Mouse (Mus musculus) T-helper 2 cell (primary cell): ENCODE measurements at regions not wholly inside any gene's neighbourhood (a gene's known extent, or its start where the extent isn't known, plus 50 kb on each side); places are given as distances from the start of the nearest gene placed in this dataset.
"Not testable (repeated sequence)": the region's sequence is repeated elsewhere in the genome, so short reads cannot be mapped to it uniquely, and the experiment has no call there.

ENCODE experiments used
- in situ Hi-C: fragments of 300-600 bp; cut with MboI, MseI; formaldehyde crosslinking; loops from one replicate; pipeline ENCODE4 v1.15.1; 2025; ENCODE audit warnings: high pct_unique_total_duplicates

DNA sequence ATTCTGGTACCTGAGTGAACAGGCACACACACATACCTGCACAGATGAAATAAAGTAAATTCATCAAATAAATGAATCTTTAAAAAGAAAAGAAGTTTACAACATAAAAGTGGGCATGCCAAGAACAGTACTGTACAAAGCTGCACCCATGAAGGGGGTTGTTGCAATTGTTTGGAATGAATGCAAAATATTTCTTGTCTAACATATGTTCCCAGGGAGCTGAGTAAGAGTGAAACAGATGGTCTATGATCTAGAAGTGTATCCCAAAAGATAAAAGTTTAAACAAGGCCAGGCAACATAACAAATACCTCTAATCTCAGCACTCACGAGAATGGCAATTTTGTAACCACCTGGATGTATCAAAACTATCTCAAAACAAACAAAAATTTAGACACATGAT lies 1685.5 kb upstream of the Dsel start:
- in situ Hi-C loops, result no loop called here

DNA sequence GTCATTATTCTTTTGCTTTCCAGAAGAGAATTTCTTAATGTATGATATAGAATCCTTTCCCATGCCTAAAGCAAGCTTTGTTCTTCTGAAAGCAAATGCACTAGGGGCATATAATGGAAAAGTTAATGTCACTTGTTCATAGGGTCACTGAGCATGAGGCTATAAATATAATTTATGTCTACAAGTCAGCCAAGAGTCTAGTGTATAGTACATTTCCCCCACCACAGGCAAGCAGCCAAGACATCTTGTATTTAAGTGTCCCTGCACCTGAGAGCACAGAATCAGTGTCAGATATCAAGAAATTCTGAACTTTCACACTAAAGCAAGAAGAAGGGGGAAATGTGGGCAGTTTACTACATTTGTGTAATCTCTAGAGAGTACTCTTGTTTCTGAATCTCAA lies 1675.3 kb upstream of the Dsel start:
- in situ Hi-C loops, result no loop called here

- in situ Hi-C loops, result no loop called here
Measured at GRCm38 (mm10) chr1:113530553-113530952, 1665.8 kb upstream of the Dsel start.

DNA sequence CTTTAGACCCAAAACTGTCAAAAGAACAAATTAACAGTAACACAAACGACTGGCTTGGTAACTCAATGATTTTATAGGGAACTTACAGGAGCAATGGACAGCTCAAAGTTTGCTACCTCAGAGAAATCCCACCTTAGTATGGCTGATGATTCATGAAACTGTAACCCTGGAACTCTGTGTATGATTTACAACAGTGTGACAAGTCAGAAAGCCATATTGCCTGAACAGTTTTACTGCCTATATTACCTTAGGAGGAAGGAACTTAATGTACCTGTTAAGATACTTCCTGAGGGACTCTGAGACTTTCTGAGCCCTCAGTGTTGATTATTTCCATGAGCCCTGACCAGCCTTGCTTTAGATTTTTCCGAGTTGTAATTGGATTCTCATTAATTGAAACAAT lies 1631.3 kb upstream of the Dsel start:
- in situ Hi-C loops, result no loop called here

DNA sequence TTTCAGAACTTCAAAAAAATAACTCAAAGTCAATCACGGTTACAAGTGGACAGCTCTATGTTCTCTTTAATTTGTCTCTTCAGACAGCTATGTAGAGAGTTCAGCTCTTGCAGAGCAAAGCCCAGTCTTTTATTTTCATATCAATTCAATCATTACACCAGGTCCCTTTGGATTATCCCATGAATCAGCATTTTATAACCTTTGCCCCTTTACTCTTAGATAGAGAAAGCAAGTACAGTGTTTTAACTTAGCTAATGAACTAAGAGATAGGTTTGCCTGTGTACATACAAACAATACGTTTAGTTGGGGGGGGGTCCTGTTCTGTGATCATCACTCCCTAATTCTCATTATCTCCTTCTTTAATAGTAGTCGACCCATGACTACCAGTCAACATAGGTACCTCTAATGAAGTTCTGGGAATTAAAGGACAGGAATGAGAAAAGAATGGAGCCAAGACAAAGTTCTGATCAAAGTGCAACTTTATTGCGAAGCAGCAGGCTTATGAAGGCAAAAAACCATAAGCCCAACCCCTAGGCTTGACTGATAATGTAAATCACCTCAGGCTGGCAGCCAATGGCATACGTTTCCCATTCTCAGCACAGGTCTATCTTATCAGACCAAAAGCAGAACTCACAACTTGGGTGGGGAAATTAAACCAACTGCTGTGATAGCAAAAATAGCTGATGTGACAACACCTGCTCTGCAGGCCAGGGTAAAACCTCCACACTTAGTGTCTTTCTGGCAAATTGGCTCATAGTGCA lies 1625.7 kb upstream of the Dsel start:
- in situ Hi-C loops, result no loop called here

DNA sequence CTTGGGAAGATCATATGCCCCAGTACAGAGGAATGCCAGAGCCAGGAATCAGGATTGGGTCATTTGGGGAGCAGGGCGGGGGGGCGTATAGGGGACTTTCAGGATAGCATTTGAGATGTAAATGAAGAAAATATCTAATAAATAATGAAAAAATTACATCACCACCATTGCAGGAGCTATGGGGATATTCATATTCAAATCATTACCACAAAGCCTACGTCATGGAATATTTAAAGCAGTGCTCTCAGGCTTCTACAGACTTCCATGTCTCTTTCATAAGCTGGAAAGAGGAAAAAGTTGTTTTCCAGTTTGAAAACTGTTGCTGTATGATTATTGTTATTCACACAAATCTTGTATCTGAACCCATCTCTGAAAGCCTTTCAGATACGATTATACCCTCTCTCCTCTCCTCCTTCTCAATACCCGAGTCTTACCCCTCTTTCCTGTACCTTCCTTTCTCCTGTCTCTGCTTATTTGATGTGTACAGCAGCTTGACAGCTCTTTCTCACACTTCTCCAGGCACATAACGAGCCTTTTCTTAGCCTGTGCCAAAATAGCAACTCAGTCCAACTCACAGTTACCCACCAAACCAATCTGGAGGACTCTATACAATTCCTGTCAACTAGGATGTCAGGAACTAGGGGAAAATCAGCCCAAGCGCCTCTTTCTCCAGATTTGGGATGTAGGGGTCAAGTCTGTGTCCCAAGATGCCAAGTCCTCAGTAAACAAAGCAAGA lies 1592.0 kb upstream of the Dsel start:
- in situ Hi-C loops, result no loop called here

DNA sequence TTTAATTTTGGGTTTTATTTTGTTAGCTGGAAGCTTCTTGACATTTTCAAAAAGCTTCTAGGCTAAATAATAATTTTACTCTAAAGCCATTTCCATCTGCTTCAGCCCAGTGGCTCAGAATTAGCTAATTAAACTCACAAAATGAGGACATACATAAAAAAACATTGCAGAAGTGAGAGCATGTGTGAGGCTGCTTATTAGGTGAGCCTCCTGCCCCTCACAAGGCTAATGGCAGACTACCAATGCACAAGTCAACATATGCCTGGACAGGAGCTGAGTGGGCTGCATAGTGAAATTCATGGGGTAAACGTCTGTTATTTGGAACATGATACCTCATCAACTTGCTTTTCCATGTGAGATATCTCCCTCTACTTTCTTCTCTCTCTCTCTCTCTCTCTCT lies 1569.0 kb upstream of the Dsel start:
- in situ Hi-C loops, result no loop called here

DNA sequence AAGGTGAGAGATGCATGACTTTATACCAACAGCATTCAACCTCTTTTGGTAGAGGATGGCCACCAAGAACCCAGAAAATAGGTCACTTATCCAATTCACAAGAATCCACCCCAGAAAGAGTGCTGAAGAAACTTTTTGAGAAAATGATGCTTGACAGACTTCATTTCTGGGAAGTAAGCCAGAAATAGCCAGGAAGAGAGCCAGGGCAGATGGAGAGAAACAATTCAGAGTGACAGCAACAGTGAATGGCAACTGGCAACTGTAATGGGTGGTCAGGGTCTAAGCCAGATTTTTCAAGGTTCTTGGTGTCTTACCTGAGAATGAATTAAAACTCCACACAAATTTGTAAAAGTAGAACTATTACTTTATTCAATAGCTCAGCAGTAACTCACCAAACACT lies 1566.5 kb upstream of the Dsel start:
- in situ Hi-C loops, result no loop called here

GRCm38 (mm10) chr1:113412858-113413257 lies 1548.1 kb upstream of the Dsel start:
- in situ Hi-C loops, result no loop called here

- in situ Hi-C loops, result no loop called here
Measured at GRCm38 (mm10) chr1:113395267-113395824, 1530.6 kb upstream of the Dsel start.

GRCm38 (mm10) chr1:113394326-113394725 lies 1529.6 kb upstream of the Dsel start:
- in situ Hi-C loops, result not testable (repeated sequence)

DNA sequence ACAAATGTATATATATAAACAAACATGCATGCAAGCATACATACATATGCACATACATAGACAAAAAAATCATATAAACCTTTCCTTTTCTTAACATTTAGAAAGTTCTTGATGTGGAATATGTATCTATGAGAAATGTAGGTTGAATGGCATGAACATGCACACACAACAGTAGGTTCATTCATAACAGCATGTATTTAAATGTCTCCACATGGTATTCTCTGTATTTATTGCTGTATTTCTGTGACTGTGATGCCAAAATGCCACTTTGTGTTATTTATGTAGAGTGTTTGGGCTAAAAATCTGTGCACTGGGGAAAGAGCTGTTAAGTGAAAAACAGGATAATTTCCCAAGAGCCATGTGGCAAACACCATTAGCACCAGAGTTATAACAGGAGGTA lies 1528.2 kb upstream of the Dsel start:
- in situ Hi-C loops, result no loop called here

DNA sequence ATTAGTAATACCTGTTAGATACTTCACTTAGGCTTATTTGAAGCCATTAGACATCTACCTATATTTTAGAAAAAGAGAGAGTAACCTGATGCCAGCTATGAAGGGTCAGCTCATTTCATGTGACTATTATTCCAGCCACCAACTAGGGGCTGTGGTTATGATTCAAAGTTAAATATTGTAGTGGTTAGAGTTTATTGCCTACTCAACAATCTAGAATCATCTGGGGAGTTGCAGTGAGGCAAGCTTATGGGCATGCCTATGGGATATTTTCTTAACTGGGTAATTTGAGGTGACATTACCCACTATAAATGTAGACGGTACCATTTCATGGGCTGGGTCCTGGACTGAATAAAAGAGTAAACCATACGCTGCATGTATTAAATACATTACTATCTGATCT lies 1525.2 kb upstream of the Dsel start:
- in situ Hi-C loops, result no loop called here

DNA sequence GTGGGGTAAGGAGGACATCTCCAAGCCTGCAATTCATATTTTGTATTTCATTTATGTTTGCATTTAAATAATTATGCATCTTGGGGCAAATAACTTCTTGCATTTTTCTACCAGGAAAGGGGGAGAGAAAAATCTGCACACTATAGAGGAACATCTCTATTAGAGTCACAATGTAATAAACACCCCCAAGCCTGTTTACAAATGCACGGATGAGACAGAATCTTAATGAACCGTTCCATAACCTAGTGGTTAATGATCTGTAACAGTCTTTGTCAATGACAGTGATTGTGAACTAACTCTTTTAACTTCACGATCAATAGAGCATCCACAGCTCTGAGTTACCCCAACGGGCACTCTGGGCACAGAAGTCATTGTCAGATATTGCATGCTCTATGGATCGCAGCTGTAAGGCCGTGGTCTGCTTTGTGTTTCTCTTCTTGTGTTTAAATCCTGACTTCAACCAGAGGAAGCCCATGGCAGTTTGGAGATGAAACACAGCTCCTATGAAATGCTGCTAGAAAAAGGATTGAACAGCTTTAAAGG lies 1520.2 kb upstream of the Dsel start:
- in situ Hi-C loops, result no loop called here

- in situ Hi-C loops, result no loop called here
Measured at GRCm38 (mm10) chr1:113383717-113384116, 1519.0 kb upstream of the Dsel start.

GRCm38 (mm10) chr1:113372679-113373078 lies 1508.0 kb upstream of the Dsel start:
- in situ Hi-C loops, result no loop called here

DNA sequence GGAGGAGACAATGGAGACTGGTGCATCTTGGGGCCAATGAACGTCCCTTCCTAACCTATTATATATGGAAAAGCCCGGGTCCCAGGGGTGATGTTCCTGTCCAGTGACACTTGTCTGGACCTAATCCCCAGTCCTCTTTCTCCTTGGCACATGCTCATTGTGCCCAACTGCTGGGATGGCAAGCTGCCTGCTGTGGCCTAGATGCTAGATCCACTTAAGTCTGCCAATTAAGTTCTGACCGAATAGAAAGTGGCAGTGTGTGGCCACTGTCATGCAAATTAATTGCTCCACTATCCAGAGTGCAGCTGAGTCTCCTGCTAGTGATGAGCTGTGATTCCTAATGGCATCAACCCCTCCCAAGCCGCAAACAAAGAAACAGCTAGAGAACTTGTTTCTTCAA lies 1493.5 kb upstream of the Dsel start:
- in situ Hi-C loops, result no loop called here

GRCm38 (mm10) chr1:113308037-113308436 lies 1443.3 kb upstream of the Dsel start:
- in situ Hi-C loops, result no loop called here

DNA sequence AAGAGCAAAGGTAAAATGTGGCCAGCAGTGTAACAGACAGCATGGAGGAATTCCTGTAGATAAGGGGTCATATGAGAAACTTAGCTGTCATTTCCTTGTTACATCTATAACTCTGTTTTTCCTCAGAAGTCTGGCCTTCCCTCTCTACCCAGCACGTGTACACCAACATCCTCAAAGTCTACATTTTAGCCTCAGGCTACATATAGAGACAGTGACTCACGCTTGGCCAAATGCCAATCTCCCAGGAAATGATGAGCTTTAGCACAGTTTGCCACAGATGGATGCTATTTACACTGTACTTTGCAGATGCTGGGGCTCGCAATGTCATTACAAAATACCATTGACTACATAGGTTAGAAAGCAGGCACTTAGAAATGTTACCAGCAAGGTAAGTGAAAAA lies 1433.1 kb upstream of the Dsel start:
- in situ Hi-C loops, result no loop called here

DNA sequence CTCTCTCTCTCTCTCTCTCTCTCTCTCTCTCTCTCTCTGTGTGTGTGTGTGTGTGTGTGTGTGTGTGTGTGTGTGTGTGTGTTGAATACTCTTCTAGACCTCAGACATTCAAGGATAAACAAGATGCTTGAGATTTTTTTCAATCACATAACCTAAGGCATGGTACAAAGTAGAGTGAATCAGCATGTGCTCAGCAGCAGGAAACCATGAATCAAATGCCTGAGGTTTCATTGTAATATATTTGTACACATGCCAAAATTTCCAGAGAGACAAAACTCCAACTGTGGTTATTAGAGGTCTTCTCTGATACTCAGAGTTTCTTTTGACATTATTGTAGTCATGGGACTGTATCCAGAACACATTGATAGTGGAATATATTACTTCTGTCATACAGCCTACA lies 1423.5 kb upstream of the Dsel start:
- in situ Hi-C loops, result no loop called here

GRCm38 (mm10) chr1:113284122-113284521 lies 1419.4 kb upstream of the Dsel start:
- in situ Hi-C loops, result no loop called here

DNA sequence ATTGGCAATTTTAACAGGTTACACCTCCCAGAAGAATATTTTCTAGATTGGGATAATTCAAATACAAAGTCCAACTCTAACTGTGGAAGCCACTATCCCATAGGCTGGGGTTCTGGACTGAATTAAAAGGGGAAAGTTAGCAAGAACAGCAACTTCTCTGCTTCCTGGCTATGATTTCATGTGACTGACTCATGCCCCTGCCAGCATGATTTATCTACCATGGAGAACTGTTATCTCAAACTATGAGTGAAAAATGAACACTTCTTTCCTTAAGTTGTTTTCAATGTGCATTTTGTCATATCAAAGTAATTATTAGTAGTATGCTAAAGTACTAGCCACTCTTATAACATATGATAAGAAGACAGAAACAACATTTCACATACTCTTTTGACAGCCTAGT lies 1394.7 kb upstream of the Dsel start:
- in situ Hi-C loops, result no loop called here

DNA sequence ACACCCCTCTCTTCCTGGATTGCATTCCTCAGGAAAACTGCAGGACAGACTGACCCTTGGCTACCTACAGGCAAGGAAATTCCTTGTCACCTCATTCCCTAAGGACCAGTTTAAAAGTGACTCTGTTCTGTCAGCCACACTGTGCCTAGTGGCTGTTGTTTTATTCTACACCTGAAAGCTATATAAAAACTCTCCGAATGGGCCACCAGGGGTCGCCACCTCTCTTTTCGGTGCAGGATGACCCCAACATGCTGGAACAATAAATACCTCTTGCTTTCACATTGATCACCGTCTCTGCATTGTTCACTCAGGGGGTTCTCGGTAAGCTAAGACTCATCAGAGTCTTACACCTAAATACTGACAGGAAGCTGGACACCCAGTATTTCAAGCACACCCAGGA lies 1382.6 kb upstream of the Dsel start:
- in situ Hi-C loops, result no loop called here
